Mouse (Mus musculus): ENCODE data around the gene Fam129a.

DNA sequence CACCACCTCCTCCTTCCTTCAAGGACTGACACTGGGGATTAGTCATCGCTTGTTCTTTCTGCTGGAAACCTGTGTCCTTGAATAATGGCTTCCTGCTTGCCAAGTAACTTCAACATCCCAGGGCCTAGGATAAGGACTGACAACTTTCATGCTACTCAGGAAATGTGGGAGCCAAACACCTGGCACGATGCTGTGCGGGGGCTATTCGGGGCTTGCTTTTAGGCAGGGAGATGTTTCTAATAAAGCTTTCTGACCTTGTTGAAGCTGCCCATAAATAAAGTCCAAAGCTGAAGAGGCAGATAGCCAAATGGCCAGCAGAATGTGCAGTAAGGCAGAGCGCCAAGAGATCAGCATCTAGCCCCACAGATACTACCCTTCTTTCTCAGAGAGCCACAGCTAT, 148.9 kb downstream of the Fam129a start:
- TF ChIP-seq CTCF (IDR thresholded peaks at IDR 0.05; ENCODE audit: borderline replicate concordance, control insufficient read depth, extremely low read depth, insufficient read depth, low read length, poor library complexity) (no peak), POLR2A (IDR thresholded peaks at IDR 0.05; ENCODE audit: control insufficient read depth, extremely low read depth, insufficient read depth, low read length, poor library complexity) (no peak)

All from thymus, adult 2 months (tissue).